ENCODE assay signal across 11 mouse cellular contexts in genomic region chr2:48186161-48186560, GRCm38 (mm10).
"Had no signal": no experiment of that assay in that cellular context is flagged by ENCODE, and none has a peak within 500 bp of the region (broad histone marks: within the 10 kb centered on the region; RNA-seq: fewer than 3 reads in every experiment).

No protein-coding gene starts in this region.

- H3K27ac ChIP-seq: midbrain, embryonic 10.5 days; midbrain, embryonic 12.5 days; neural tube, embryonic 13.5 days; neural tube, embryonic 15.5 days had no signal

- H3K4me2 ChIP-seq: lung, embryonic 14.5 days; midbrain, embryonic 12.5 days; neural tube, embryonic 13.5 days; neural tube, embryonic 15.5 days had no signal

- H3K36me3 ChIP-seq: midbrain, embryonic 10.5 days; midbrain, embryonic 12.5 days; neural tube, embryonic 13.5 days; neural tube, embryonic 15.5 days had no signal

- H3K4me1 ChIP-seq: midbrain, embryonic 10.5 days; midbrain, embryonic 12.5 days; neural tube, embryonic 13.5 days; neural tube, embryonic 15.5 days had no signal

- H3K9me3 ChIP-seq: midbrain, embryonic 10.5 days; midbrain, embryonic 12.5 days; neural tube, embryonic 13.5 days; neural tube, embryonic 15.5 days had no signal

- H3K4me3 ChIP-seq: midbrain, embryonic 10.5 days; midbrain, embryonic 12.5 days; myocyte; neural tube, embryonic 13.5 days; neural tube, embryonic 15.5 days had no signal

- H3K27me3 ChIP-seq: midbrain, embryonic 12.5 days; neural tube, embryonic 13.5 days; neural tube, embryonic 15.5 days had no signal

- DNase-seq: retina, postnatal 1 day; spleen, adult 18-20 months; thymus, adult 18-20 months; thymus, postnatal 14 days; thymus, postnatal 36 days had no signal

- H3K9ac ChIP-seq: lung, embryonic 14.5 days; midbrain, embryonic 12.5 days; neural tube, embryonic 13.5 days; neural tube, embryonic 15.5 days had no signal
